ENCODE assay signal across 7 mouse cellular contexts in the genomic region with DNA sequence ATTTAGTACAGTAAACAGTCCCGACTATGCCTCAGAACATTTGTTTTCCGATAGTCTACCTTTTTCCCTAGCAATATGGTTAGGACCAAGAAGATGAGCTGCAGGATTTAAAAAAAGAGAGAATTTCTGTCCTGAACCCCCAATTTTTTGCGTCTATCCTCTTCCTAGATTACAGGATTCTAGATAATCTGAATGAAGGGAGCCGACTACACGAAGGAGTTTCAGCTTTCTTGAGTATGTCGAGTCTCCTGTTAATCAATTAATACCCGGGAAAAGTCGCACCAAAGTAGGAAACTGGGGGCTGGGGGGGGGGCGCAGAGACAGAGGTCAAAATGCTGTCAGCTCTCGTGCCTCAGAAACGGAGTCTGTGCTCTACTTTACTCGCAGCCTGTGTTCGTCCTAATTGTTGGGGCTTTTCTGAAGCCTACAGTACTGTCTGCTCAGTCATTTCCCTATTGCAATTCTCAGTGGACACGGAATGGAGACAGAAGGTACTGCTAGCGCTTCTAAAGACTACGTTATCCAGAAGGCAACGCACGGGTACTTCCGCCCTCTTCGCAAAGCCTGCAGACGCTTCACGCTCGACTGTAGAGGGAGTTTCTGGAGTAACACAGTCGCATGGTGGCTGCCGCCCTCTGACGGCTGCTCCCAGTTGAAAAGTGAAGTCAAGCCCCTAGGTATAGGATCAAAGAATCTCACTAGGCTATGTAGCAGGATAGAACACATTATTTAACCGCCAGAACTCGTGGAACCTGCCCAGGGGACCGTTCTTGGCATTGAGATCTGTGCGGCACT. TPM values are rescaled to one million over a fixed set of nuclear protein-coding genes. Genes with fewer than 3 reads are reported as not detected.
DNase-seq lines count a peak whose midpoint lies in the region; ATAC-seq and TF ChIP-seq lines count a peak whose summit lies in the region.

No protein-coding gene starts in this region.

- peak; percentile 69 for ATAC-seq in common myeloid progenitor, adult 5-6 weeks (replicated peaks; ENCODE audit: low read depth, poor library complexity, severe bottlenecking)
- peak; percentile 65 for ATAC-seq in hindbrain, embryonic 16.5 days

- H3K4me3 ChIP-seq in gastrocnemius, adult 2 months, result peak overlapping the region; percentile 91
- H3K4me3 ChIP-seq in hindbrain, embryonic 16.5 days (ENCODE audit: low read length), result peak overlapping the region; percentile 83

- H3K27me3 ChIP-seq in hindbrain, embryonic 16.5 days (replicated peaks; ENCODE audit: control insufficient read depth, insufficient read depth, low read length), result no peaks in the 10 kb centered on the region

- H3K27ac ChIP-seq in gastrocnemius, adult 2 months, result peak overlapping the region; percentile 93
- H3K27ac ChIP-seq in hindbrain, embryonic 16.5 days (ENCODE audit: low read depth, low read length), result peak overlapping the region; percentile 91

- H3K9me3 ChIP-seq in hindbrain, embryonic 16.5 days (ENCODE audit: control insufficient read depth, low read length), result no peaks in the 10 kb centered on the region

- H3K36me3 ChIP-seq in hindbrain, embryonic 16.5 days (ENCODE audit: control insufficient read depth, insufficient read depth, low read length), result 0 out of 2 replicates have a peak, but pooled peaks cover 4% of the 10 kb centered on the region

- peak; percentile 77 for TF ChIP-seq CTCF in gastrocnemius, adult 2 months (IDR thresholded peaks at IDR 0.05)

- peak; percentile 64 to 65 for DNase-seq in adrenal gland, adult 18-20 months (ENCODE audit: low spot score in 2 of 2)
- peak; percentile 88 for DNase-seq in gastrocnemius, adult 2 months
- DNase-seq in left cerebral cortex, postnatal 25 days (ENCODE audit: low spot score in 2 of 2), result peak; percentile 84 to 96
- DNase-seq in mesoderm, embryonic 11.5 days (ENCODE audit: low read depth, low spot score), result peak; percentile 91
- peak; percentile 72 for DNase-seq in right cerebral cortex, postnatal 4 days

- H3K9ac ChIP-seq in hindbrain, embryonic 16.5 days (ENCODE audit: low read depth, low read length), result peak overlapping the region; percentile 43

- intact Hi-C loops in gastrocnemius, adult 2 months (cut with DNase I), result loop anchor here (5.0 kb wide), 1 partner anchor 148 kb away; no protein-coding TSS in a partner anchor
- intact Hi-C loops in left cerebral cortex, postnatal 25 days (cut with DNase I), result loop anchor here (1.0 to 5.0 kb wide), 4 partner anchors 9 to 158 kb away; a partner anchor contains a TSS

- H3K4me1 ChIP-seq in hindbrain, embryonic 16.5 days (ENCODE audit: control insufficient read depth, insufficient read depth, low read depth, low read length), result peaks cover 28% of the 10 kb centered on the region

- peak overlapping the region; percentile 78 for H3K4me2 ChIP-seq in hindbrain, embryonic 16.5 days (ENCODE audit: low read length)

- 3% methylated on average over 30 of the region's 30 CpGs for WGBS in hindbrain, embryonic 16.5 days

RNA-seq across cellular contexts. Expression of a gene that starts 1.4 kb away (rescaled TPM):
- total RNA-seq in adrenal gland, adult 18-20 months (2021), result 100 to 1,000 TPM in 1 of 2 experiments, 10 to 100 TPM in 1; 96.7 to 101 TPM
- total RNA-seq in common myeloid progenitor, adult 5-6 weeks (2017), result 50.5 and 58.1 TPM in 2 replicates
- total RNA-seq in gastrocnemius, adult 2 months (2021), result 10 to 100 TPM; 74.1 to 77.4 TPM
- 13.0 and 16.4 TPM in 2 replicates for polyA plus RNA-seq in hindbrain, embryonic 16.5 days (2015; fragmentation: Nextera tagmentation; extraction: Ambion mirVana)
- total RNA-seq in left cerebral cortex, postnatal 25 days (2021), result 100 to 1,000 TPM; 213 to 224 TPM

RNA-seq across cellular contexts. Expression of a gene that starts 11.5 kb away (rescaled TPM):
- 10 to 100 TPM; 18.3 to 25.8 TPM for total RNA-seq in adrenal gland, adult 18-20 months (2021)
- 8.9 and 10.9 TPM in 2 replicates for total RNA-seq in common myeloid progenitor, adult 5-6 weeks (2017)
- total RNA-seq in gastrocnemius, adult 2 months (2021), result 1 to 10 TPM; 5.4 to 7.4 TPM
- polyA plus RNA-seq in hindbrain, embryonic 16.5 days (2015; fragmentation: Nextera tagmentation; extraction: Ambion mirVana), result 3.7 and 4.3 TPM in 2 replicates
- 10 to 100 TPM; 65.1 to 75.6 TPM for total RNA-seq in left cerebral cortex, postnatal 25 days (2021)

RNA-seq across cellular contexts. Expression of a gene that starts 17.8 kb away (rescaled TPM):
- total RNA-seq in adrenal gland, adult 18-20 months (2021), result 10 to 100 TPM in 1 of 2 experiments, 1 to 10 TPM in 1; 8.4 to 10.2 TPM
- 8.3 and 10.2 TPM in 2 replicates for total RNA-seq in common myeloid progenitor, adult 5-6 weeks (2017)
- total RNA-seq in gastrocnemius, adult 2 months (2021), result 1 to 10 TPM; 5.5 to 6.1 TPM
- polyA plus RNA-seq in hindbrain, embryonic 16.5 days (2015; fragmentation: Nextera tagmentation; extraction: Ambion mirVana), result 1.6 and 1.8 TPM in 2 replicates
- total RNA-seq in left cerebral cortex, postnatal 25 days (2021), result 10 to 100 TPM in 1 of 2 experiments, 1 to 10 TPM in 1; 10.0 to 11.1 TPM

RNA-seq across cellular contexts. Expression of a gene that starts 18.6 kb away (rescaled TPM):
- total RNA-seq in adrenal gland, adult 18-20 months (2021), result 10 to 100 TPM; 24.0 to 27.0 TPM
- total RNA-seq in common myeloid progenitor, adult 5-6 weeks (2017), result 16.4 and 17.6 TPM in 2 replicates
- total RNA-seq in gastrocnemius, adult 2 months (2021), result 1 to 10 TPM; 9.3 to 9.4 TPM
- polyA plus RNA-seq in hindbrain, embryonic 16.5 days (2015; fragmentation: Nextera tagmentation; extraction: Ambion mirVana), result 14.2 and 14.8 TPM in 2 replicates
- total RNA-seq in left cerebral cortex, postnatal 25 days (2021), result 10 to 100 TPM; 24.1 to 25.4 TPM

RNA-seq across cellular contexts. Expression of a gene that starts 28.5 kb away (rescaled TPM):
- total RNA-seq in adrenal gland, adult 18-20 months (2021), result 100 to 1,000 TPM in 1 of 2 experiments, 10 to 100 TPM in 1; 96.8 to 123 TPM
- 44.4 and 50.2 TPM in 2 replicates for total RNA-seq in common myeloid progenitor, adult 5-6 weeks (2017)
- total RNA-seq in gastrocnemius, adult 2 months (2021), result 10 to 100 TPM; 37.0 to 40.4 TPM
- 31.0 and 36.4 TPM in 2 replicates for polyA plus RNA-seq in hindbrain, embryonic 16.5 days (2015; fragmentation: Nextera tagmentation; extraction: Ambion mirVana)
- total RNA-seq in left cerebral cortex, postnatal 25 days (2021), result 100 to 1,000 TPM; 211 to 223 TPM

Comparison
In these comparisons a context has a peak if more than half of its experiments do, and no peak if none do; other contexts are left out.
1. Peak in every context shown above with its lines: DNase-seq, ATAC-seq, H3K4me3 ChIP-seq and H3K27ac ChIP-seq.